Mouse (Mus musculus) heart, adult 2 months (tissue): Measurements from ENCODE around the gene Efcab12.
A peak's percentile ranks its signal among the peaks of the same experiment; 100 is the strongest.

Source experiments
- CTCF ChIP-seq: fragments of 200-600 bp; IDR thresholded peaks from 2 replicates; pipeline ENCODE4 v1.8.1; 2022; ENCODE audit warnings: antibody characterized with exemption, mild to moderate bottlenecking, moderate library complexity
- EP300 ChIP-seq: fragments of 200-500 bp; IDR thresholded peaks from 2 replicates; pipeline ENCODE4 v1.6.1; 2011; ENCODE audit warnings: low read depth, low read length, control low read depth; ENCODE audit not compliant: insufficient read depth

- peak; percentile 43 for TF ChIP-seq CTCF
- TF ChIP-seq EP300 = no peak
These were observed 47.2 kb downstream of the Efcab12 start for GRCm38 (mm10) chr6:115791016-115791415.
